8 mouse cellular contexts compared by ENCODE assay signal in genomic region chr2:151876012-151876485, GRCm38 (mm10). TPM values are rescaled to one million over a fixed set of nuclear protein-coding genes. Genes with fewer than 3 reads are reported as not detected.
DNase-seq lines count a peak whose midpoint lies in the region; ATAC-seq lines count a peak whose summit lies in the region.
"Had no signal": no experiment of that assay in that cellular context is flagged by ENCODE, and none has a peak within 500 bp of the region (broad histone marks: within the 10 kb centered on the region; RNA-seq: fewer than 3 reads in every experiment).

No protein-coding gene starts in this region.

- H3K4me1 ChIP-seq in forebrain, embryonic 10.5 days: peaks cover 2% of the 10 kb centered on the region; the same call in 1 of the 2 replicates
- H3K4me1 ChIP-seq in hindbrain, embryonic 11.5 days (replicated peaks; ENCODE audit: control insufficient read depth, insufficient read depth, low read length): no peaks in the 10 kb centered on the region
- H3K4me1 ChIP-seq: liver, embryonic 15.5 days had no signal

- DNase-seq in MEL-GATA-1-ER (ENCODE audit: extremely low read depth, low read depth): peak; percentile 8
- DNase-seq in c-Kit-negative CD71-positive TER-119-positive erythroid progenitor cells, embryonic 14.5 days (ENCODE audit: low read depth, low spot score): peak; percentile 5
- peak; percentile 59 for DNase-seq in forebrain, embryonic 10.5 days (ENCODE audit: extremely low spot score, low spot score)
- DNase-seq in hindbrain, embryonic 11.5 days (ENCODE audit: low spot score): peak; percentile 79
- DNase-seq in layer of hippocampus, postnatal 10 days (ENCODE audit: low spot score in 2 of 2): peak; percentile 70 to 76
- DNase-seq in lung, postnatal 36 days: peak; percentile 57
- DNase-seq in retina, postnatal 7 days (ENCODE audit: low read depth, low spot score): peak; percentile 52

- H3K4me3 ChIP-seq in forebrain, embryonic 10.5 days: no peak overlapping the region
- no peak overlapping the region for H3K4me3 ChIP-seq in hindbrain, embryonic 11.5 days (ENCODE audit: low read depth, low read length)
- H3K4me3 ChIP-seq: liver, embryonic 15.5 days had no signal

- H3K36me3 ChIP-seq in forebrain, embryonic 10.5 days (replicated peaks): no peaks in the 10 kb centered on the region
- H3K36me3 ChIP-seq in hindbrain, embryonic 11.5 days (ENCODE audit: control insufficient read depth, insufficient read depth, low read length): no peaks in the 10 kb centered on the region
- H3K36me3 ChIP-seq: liver, embryonic 15.5 days had no signal

- peaks cover 3% of the 10 kb centered on the region; the same call in 1 of the 2 replicates for H3K27me3 ChIP-seq in forebrain, embryonic 10.5 days (ENCODE audit: poor library complexity, severe bottlenecking)
- H3K27me3 ChIP-seq in hindbrain, embryonic 11.5 days (ENCODE audit: control insufficient read depth, insufficient read depth, low read length): no peaks in the 10 kb centered on the region
- H3K27me3 ChIP-seq: liver, embryonic 15.5 days had no signal

- H3K9ac ChIP-seq in hindbrain, embryonic 11.5 days (ENCODE audit: low read depth, low read length): no peak overlapping the region
- H3K9ac ChIP-seq: liver, embryonic 15.5 days had no signal

- no peak overlapping the region for H3K4me2 ChIP-seq in hindbrain, embryonic 11.5 days (replicated peaks; ENCODE audit: low read depth, low read length)
- H3K4me2 ChIP-seq: liver, embryonic 15.5 days had no signal

- ATAC-seq in hindbrain, embryonic 11.5 days (ENCODE audit: low FRiP score): peak; percentile 74

- WGBS in forebrain, embryonic 10.5 days: 17% methylated on average over 8 of the region's 8 CpGs
- WGBS in hindbrain, embryonic 11.5 days: 15% methylated on average over 8 of the region's 8 CpGs

- H3K9me3 ChIP-seq in forebrain, embryonic 10.5 days: no peaks in the 10 kb centered on the region
- H3K9me3 ChIP-seq in hindbrain, embryonic 11.5 days (ENCODE audit: control insufficient read depth, low read length): no peaks in the 10 kb centered on the region
- H3K9me3 ChIP-seq: liver, embryonic 15.5 days had no signal

- no peak overlapping the region for H3K27ac ChIP-seq in forebrain, embryonic 10.5 days
- no peak overlapping the region for H3K27ac ChIP-seq in hindbrain, embryonic 11.5 days (ENCODE audit: low read depth, low read length)
- H3K27ac ChIP-seq: liver, embryonic 15.5 days had no signal

RNA-seq across cellular contexts. Expression of gene Rspo4, which starts 33.3 kb away (rescaled TPM):
- 0.29 and 0.39 TPM in 2 replicates for polyA plus RNA-seq in forebrain, embryonic 10.5 days (2016; fragmentation: Nextera tagmentation; extraction: Ambion mirVana)
- 0.66 and 0.77 TPM in 2 replicates for polyA plus RNA-seq in hindbrain, embryonic 11.5 days (2014; fragmentation: Nextera tagmentation; extraction: Ambion mirVana)
- total RNA-seq in layer of hippocampus, postnatal 10 days (2021): not detected
- polyA plus RNA-seq: liver, embryonic 15.5 days had no signal

RNA-seq across cellular contexts. Expression of gene Angpt4, which starts 35.0 kb away (rescaled TPM):
- polyA plus RNA-seq in forebrain, embryonic 10.5 days (2016; fragmentation: Nextera tagmentation; extraction: Ambion mirVana): 0.06 and 0.17 TPM in 2 replicates
- polyA plus RNA-seq in hindbrain, embryonic 11.5 days (2014; fragmentation: Nextera tagmentation; extraction: Ambion mirVana): 0.14 and 0.23 TPM in 2 replicates
- not detected for total RNA-seq in layer of hippocampus, postnatal 10 days (2021)
- polyA plus RNA-seq: liver, embryonic 15.5 days had no signal

Comparison
In these comparisons a context has a peak if more than half of its experiments do, and no peak if none do; other contexts are left out.
1. DNase-seq: peak in every context shown above with its lines; median percentile 79 in hindbrain, embryonic 11.5 days; 73 in layer of hippocampus, postnatal 10 days; 59 in forebrain, embryonic 10.5 days; 57 in lung, postnatal 36 days; 52 in retina, postnatal 7 days; 8 in MEL-GATA-1-ER; 5 in c-Kit-negative CD71-positive TER-119-positive erythroid progenitor cells, embryonic 14.5 days.